Mouse (Mus musculus): ENCODE data around the gene Nme9.

Gene Nme9

DNA sequence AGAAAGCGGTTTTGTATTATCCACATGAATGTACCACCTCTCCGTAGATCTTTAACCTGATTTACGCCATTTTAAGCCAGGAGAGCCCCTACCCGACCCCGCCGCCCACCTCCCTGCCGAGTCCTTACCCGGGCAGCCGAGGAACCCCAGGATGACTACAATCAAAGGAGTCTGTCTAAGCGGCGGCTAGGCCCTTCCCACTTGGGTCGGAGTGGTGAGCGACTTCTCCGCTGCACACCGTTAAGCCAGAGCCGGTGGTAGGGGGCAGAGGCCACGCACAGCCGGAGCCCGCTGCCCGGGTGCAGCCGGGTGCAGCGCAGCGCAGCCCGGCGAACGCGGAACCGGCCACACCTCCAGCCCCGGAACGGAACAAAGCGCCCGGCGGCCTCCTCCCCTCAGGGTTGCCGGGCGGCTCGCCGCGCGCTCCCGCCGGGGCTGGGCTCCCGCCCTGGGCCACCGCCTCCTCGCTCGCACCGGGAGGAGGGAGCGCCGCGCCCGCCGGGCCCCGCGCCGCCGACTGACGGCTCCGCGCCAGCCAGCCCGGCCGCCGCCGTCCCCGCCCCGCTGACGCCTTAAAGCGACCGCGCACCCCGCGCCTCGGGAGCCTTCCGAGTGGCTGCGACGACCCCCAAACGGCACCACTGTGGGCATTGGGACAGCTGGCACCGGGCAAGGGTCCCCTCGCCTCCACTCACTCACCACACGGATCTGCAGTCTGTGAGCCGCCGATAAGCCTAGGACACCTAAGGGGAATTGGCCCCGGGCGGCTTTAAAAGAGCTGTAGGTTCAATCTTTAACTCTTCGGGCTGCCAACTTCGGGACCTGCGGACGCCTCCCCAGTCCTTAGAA is 14.9 kb upstream of the Nme9 start:
- in situ Hi-C loops (cut with MboI; ENCODE audit: low sequenced_read_pairs) = no loop called here

DNA sequence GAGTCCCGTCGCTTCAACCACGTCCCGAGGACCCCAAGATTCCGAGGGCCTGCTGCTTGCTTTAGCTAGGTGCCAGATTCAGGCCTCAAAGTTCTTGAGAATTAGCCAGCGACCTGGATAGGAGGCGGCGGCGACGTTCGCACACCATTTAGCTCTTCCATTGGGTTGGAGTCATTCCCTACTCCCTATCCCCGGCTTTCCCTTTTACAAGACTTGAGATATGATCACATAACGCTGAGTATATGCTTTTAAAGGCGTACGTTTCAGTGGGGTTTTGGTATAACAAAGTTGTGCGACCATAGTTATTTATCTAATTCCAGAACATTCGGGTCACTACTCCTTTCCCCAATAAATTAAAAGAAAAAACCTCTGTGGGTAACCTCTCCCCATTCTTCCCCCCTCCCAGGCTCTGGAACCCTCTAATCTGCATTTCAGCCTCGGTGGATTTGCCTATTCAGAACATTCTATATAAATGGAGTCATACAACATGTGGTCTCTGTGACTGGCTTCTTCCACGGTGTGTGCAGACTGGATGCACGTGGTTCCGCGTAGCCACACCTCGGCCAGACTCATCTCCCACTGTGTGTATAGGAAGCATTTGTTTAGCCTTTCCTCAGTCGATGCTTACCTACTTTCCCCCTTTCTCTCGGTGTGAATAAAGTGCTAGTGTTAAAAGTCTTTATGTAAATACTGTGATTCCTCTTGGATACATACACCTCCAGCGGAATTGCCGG is 14.1 kb upstream of the Nme9 start, which contains the start of gene Mras:
Gene Mras (minus strand): TSS at position 351 of the 734 bp plus-strand sequence.
- in situ Hi-C loops (cut with MboI; ENCODE audit: low sequenced_read_pairs) = no loop called here

DNA sequence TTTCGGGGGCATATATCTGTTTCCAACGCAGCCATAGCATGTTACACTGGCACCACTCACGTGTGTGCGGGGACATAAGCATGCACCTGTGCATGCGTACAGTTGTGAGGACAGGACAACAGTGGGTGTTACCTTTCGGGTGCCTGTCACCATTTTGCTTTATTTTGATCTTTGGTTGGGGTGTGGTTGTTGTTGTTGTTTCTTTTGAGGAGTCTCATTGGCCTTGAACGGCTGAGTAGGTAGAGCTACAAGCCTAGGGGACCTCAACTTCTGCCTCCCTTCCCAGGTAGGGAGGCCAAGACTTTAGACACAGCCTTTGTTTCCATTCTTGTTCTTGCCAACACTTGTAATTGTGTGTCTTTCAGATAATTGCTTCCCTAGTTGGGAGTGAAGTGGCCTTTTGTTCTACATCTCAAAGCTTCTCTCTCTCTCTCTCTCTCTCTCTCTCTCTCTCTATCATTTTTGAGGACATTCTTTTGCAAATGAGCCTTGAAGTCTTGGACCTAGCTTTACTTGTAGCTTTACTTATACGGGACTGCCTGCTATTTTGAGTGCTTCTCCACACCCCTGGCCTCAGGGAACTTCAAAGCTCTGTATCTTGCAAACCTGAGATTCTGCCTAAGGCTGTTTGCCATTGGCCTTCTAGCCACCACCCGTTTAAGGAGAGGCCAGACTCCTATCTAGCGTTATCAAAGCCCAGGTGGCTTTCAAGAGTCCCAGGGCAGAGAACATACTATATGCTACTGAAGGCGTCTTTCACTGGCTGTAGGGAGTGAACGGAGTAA is 13.3 kb upstream of the Nme9 start:
- in situ Hi-C loops (cut with MboI; ENCODE audit: low sequenced_read_pairs) = no loop called here

DNA sequence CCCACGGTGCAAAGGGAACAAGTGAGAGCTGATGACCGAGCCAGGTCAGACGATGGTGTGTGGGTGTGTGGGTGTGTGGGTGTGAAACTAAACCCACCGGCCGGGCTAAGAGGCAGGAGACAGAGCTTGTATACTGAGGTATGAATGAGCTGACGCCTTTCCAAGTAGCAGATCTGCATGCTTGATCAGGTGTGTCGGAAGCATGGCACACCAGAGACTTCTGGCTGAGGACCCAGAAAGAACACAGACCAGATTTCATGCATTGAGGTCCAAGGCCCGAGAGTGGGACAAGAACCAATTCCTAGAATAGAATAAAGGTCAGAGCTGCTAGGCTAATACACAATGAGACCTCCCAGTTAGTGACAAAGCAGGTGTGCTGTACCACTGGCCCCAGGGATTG is 12.2 kb upstream of the Nme9 start:
- in situ Hi-C loops (cut with MboI; ENCODE audit: low sequenced_read_pairs) = no loop called here

DNA sequence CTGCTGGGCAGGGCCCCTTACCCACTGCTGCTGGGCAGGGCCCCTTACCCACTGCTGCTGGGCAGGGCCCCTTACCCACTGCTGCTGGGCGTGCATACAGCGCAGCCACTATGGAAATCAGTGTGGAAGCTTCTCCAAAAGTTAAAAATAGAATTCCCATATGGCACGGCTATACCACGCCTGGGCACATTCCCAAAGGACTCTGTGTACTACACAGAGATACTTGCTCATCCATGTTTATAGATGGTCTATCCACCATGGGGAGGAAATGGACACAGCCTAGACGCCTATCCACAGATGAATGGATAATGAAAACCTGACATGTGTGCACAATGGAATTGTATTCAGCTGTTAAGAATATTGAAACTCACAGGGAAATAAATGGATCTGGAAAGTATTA is 10.3 kb upstream of the Nme9 start:
- in situ Hi-C loops (cut with MboI; ENCODE audit: low sequenced_read_pairs) = no loop called here

DNA sequence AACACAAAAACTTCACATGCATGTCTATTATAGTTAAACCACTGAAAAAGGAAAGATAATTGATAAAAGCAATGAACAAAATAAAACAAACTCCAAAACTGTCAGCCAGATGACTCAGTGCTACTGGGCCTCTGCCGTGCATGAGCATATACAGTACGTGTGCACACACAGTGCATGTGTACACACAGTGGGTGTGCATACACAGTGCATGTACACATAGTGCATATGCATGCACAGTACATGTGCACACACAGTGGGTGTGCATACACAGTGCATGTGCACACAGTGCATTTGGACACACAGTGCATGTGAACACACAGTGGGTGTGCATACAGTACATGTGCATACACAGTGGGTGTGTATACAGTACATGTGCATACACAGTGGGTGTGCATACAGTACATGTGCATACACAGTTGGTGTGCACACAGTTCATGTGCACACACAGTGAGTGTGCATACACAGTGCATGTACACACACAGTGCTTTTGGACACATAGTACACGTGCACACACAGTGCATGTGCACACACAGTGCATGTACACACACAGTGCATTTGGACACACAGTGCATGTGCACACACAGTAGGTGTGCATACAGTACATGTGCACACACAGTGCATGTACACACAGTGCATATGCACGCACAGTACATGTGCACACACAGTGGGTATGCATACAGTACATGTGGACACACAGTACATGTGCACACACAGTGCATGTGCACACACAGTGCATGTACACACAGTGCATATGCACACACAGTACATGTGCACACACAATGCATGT is 9.4 kb upstream of the Nme9 start:
- in situ Hi-C loops (cut with MboI; ENCODE audit: low sequenced_read_pairs) = no loop called here

DNA sequence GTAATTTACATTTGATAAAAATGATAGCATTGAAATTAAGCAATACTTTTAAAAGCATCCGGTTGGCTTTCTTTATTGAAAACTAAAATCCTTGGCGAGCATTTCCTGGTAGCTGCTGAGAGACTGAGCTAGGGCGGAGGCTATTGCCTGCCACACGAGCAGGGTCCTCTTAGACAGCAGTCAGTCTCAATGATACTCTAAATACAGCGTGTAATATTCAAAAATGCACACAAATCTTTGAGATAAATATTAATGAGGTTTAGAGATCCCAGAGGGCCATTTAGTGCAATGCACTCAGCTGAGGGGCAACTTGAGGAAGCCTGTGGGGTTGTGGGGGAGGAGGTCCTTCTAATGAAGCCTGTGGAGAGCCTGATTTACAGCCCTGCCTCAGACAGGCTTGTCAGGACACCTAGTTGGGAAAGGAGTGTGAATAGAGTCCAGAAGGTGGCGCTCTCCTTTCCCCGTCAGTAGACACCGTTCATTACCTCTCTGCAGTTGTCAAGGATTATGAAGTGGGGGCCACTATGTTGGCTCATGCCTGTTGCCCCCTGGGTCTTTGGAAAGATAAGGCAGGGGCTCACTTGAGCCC is 6.6 kb upstream of the Nme9 start:
- in situ Hi-C loops (cut with MboI; ENCODE audit: low sequenced_read_pairs) = no loop called here

DNA sequence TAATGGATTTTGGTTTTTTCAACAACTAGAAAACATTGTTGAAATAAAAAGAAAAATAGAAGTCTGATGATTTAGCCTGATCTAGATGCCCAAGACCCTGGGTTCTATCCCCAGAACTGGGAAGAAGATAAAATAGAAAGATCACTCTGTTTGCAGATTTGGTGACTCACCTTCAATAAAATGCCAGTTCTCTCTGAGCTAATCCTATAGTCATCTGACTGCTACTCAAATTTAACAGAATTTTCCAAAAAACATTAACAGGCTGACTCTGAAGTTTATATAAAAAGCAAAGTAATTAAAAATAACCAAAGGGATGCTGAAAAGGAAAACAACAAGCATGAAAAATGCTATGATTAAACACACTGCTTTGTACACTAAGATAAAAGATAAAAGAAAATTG is 5.0 kb upstream of the Nme9 start:
- in situ Hi-C loops (cut with MboI; ENCODE audit: low sequenced_read_pairs) = no loop called here

DNA sequence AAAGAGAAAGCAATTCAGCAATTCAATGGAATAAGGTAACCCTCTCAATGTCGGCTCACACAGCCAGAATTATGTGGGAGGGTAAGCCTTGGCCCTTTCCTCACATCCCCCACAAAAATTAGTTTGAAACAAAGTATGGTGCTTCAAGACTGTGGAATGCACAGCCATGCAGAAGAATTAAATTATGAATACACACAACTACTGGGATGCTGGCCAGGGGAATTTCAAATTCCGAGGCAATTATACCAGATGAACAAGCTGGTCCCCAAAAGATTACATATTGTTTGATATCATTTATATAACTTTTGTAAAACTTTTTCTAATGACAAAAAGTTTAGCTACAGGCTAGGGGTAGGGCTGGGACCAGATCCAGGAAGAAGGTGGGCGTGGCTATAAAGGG is 4.0 kb upstream of the Nme9 start:
- in situ Hi-C loops (cut with MboI; ENCODE audit: low sequenced_read_pairs) = no loop called here

DNA sequence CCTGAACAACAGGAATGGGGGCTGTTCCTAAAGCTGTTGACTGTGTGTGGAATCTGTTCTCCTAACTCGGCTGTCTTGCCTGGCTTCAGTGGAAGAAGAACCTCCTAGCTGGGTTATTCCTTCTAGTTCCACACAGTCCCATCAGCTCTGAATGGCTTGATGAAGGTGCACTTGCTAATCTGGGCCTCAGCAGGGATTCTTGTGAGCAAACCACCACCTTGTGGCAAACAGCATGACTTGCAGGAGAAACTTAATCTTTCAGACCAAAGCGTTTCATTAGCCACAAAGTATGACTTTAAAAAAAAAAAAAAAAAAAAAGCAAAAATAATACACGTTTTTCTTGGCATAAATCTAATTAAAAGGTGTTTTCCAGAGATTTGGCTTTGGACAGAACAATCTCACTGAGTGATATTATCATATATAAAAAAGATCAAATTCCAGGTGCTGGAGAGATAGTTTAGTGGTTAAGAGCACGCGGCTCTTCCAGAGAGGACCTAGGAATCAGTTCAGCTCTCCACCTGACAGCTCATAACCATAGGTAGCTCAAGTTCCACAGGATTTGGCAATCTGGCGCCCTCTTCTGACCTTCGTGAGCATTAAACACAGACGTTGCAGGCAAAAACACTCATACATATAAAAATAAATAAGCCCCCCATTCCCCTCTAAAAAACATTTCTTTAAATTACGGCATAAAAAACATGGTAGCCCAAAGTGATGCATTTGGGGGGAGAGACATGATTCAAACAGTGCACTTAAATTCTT is 1.2 kb upstream of the Nme9 start:
- in situ Hi-C loops (cut with MboI; ENCODE audit: low sequenced_read_pairs) = no loop called here

DNA sequence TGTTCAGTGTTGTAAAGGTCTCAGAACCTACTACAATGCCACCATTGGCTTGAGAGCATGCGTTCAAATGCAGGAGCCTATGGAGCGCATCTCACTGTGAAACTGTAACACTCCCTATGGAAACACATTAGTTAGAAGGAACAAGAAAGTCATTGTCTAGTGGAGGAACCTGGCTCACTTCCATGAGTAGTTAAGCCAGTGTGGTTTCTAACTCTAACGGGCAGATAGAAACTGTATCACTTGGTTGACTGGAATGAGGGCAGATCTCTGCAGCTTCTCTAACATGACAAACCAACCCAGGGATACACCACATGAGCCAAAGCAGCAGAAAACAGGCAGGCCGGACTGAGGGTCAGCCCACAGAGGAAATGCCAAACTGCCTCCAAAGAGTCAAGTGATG is 2.9 kb downstream of the Nme9 start:
- in situ Hi-C loops (cut with MboI; ENCODE audit: low sequenced_read_pairs) = no loop called here

DNA sequence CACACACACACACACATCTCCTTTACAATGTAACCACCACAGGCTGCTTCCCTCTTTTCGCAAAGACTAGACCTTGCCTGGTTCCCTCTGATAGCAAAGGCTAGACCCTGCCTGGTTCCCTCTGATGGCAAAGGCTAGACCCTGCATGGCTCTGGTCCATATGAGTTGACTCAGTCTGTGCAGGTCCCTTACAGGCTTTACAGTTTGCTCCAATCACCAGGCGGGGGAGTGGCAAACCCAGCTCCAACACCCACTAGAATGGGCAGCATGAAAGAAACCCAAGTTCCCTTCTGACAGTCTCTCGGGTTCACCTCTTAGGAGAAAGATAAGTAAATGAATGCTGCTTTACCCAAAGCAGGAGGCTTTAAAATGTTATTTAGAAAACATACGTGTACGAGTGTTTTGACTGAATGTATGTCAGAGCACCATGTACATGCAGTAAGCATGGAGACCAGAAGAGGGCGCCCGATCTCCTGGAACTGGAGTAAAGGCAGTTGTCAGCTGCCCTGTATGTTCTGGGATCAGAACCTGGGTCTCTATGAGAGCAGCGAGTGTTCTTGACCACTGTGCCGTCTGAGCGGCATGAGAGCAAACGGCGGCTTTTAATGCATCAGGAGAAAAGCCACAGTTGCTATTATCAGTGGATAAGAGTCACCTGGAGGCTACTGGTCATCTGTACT is 7.4 kb downstream of the Nme9 start:
- in situ Hi-C loops (cut with MboI; ENCODE audit: low sequenced_read_pairs) = no loop called here

DNA sequence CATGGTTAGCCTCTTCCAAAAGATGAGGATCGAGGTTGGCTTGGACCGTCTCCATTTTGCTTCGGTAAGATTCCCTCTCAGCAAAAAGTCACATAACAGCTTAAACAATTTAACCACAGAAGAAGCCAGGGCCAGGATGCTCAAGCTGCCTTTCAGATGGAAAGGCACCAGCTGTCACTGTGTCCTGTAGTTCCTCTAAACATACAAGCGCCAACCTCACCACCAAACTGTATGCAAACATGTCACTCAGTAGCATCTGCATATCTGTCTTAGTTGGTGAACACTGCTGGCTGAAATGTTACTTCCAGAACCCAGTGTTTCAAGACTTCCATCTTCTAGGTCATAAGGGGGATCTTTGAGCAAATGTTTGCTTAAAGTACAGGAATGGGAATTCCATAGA is 8.5 kb downstream of the Nme9 start:
- in situ Hi-C loops (cut with MboI; ENCODE audit: low sequenced_read_pairs) = loop anchor here (10.0 kb wide), 1 partner anchor 115 kb away; the partner anchor contains the start of gene Dbr1

DNA sequence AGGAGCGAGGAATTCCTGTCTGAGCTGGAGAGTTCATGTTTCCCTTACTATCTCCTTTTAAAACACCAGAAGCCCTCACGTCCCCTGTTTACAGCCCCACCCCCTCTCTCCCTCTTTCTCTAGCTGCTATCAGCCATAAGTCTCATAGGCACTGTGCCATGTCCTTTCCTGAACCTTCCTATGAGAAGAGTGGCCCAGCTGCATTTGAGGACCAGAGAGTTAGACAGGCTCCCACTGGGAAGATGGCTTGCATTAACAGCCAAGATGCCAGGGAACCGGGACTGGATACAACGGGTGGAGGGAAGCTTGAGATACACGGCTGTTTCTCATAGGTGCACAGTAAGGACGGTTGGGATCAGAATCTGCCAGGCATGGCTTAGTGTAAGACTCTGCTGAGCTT is 13.6 kb downstream of the Nme9 start:
- in situ Hi-C loops (cut with MboI; ENCODE audit: low sequenced_read_pairs) = loop anchor here (10.0 kb wide), 1 partner anchor 110 kb away; the partner anchor contains the start of gene Dbr1

DNA sequence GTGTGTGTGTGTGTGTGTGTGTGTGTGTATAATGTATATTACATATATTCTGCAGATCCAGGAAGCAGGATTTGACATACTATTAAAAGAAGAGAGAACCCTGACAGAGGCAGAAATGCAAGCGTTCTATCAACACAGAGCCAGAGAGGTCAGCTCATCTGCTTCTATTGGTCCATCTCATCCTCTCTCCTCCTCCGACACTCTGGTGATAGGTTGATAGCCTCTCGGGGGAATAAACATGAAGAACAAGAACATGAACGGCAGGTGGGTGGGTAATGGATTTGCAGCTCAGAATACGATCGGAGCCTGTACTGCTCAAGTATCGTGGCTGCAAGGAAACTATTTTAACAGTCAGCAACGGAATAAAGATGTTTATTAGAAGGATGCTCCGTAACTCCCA is 17.3 kb downstream of the Nme9 start:
- in situ Hi-C loops (cut with MboI; ENCODE audit: low sequenced_read_pairs) = loop anchor here (10.0 kb wide), 1 partner anchor 106 kb away; the partner anchor contains the start of gene Dbr1

DNA sequence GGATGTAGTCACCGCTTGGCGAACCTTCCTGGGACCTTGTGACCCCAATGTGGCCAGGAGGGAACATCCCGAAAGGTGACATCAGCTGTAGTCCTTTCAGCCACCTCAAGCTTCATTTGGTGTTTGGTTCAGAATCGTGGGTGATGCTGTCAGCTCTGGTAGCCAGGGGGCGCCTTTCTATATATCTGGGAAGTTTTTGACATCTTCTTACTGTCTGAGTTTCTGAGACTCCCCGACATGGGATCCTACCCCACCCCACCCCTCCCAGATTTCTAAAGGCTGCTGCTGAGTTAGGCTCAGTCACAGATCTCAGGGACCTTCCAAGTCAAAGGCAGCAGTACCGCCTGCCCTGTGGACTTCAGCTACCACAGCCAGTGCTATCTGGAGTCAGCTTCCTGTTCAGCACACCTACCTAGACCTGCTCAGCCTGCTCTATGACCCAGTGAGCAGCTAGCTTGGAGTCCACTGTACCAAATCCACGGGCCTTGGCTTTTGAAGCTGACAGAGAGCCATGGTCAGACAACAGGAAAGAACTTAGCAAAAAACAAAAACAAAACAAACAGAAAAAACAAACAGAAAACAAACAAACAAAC is 18.5 kb downstream of the Nme9 start:
- in situ Hi-C loops (cut with MboI; ENCODE audit: low sequenced_read_pairs) = loop anchor here (10.0 kb wide), 1 partner anchor 105 kb away; the partner anchor contains the start of gene Dbr1

DNA sequence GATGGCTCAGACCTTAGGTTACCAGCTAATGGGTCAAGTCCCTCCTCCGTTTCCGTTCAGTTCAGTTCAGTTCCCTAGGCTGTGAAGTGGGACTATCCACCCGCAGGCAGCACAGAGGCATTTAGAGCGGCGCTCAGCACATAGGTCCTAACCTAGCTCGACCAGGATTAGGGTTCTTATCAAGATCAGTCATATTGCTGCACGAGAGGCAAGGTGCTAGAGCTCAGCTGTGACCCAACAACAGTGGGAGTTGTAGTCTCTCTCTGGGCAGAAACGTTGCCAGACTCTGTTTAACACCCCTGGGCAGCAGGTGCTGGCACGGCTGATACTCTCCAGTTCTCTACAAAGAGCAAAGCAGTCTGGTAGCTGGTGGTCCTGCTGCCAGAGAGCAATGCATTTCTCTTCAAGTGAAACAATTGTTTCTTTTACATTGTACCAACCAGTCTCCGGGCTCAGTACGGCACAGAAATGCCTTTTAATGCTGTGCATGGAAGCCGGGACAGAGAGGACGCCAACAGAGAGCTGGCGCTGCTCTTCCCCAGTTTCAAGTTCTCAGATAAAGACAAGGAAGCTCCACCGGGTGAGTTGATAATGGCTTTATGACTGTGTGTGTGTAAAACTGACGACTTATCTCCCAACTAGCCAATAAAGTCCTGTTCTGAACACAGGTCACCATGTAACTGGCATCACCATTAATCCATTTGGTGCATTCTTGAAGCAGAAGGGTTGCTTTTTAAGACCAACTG is 19.2 kb downstream of the Nme9 start:
- in situ Hi-C loops (cut with MboI; ENCODE audit: low sequenced_read_pairs) = no loop called here

DNA sequence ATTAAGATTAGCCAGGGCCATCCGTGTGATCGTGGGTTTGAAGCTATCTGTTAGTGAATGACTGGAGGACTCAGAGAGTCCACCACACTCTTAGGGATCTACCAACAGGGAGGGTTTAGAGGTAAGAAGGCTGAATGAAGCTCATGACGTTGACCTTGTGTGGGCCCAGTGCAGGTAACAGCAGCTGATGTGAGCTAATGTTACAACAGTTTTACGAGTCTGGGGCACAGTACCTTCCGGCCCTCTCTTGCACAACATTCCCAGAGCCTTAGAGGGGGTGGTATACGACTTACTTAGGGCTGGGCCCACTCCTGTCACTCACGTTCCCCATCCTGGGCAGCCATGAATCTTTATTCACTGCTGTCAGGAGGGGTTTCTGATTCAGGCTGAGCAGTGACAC is 20.1 kb downstream of the Nme9 start:
- in situ Hi-C loops (cut with MboI; ENCODE audit: low sequenced_read_pairs) = no loop called here
